Mouse (Mus musculus): ENCODE results near the gene Tuba1c.

- TF ChIP-seq CTCF (IDR thresholded peaks at IDR 0.05; ENCODE audit: low read depth, low read length) (no peak), POLR2A (IDR thresholded peaks at IDR 0.05; ENCODE audit: extremely low read depth, insufficient read depth, low read length) (no peak)
These were observed 31.5 kb upstream of the Tuba1c start for GRCm38 (mm10) chr15:98997938-98998774.
